Mouse (Mus musculus) C2C12 (cell line): ENCODE data around the gene Tbc1d30.

Experiments used
- CTCF ChIP-seq: IDR thresholded peaks from one replicate; pipeline ENCODE4 v1.5.1; 2011; ENCODE audit not compliant: control insufficient read depth, insufficient read depth, insufficient read length
- MAX ChIP-seq: IDR thresholded peaks from one replicate; pipeline ENCODE4 v1.6.1; 2011; ENCODE audit warnings: mild to moderate bottlenecking, control low read depth

- no peak for TF ChIP-seq CTCF
- no peak for TF ChIP-seq MAX
Measured at GRCm38 (mm10) chr10:121385695-121386094, 34.6 kb upstream of the Tbc1d30 start.
